Mouse (Mus musculus): ENCODE measurements around the gene Mta3. TPM values are rescaled to one million over a fixed set of nuclear protein-coding genes. Genes with fewer than 3 reads are reported as not detected.
A peak's percentile ranks its signal among the peaks of the same experiment; 100 is the strongest.

The Mta3 gene
- 1 to 10 TPM; 7.6 to 9.7 TPM for total RNA-seq (2021)
- long read RNA-seq, experiment 1, partial matches to known transcripts = 0 of 7 reads
- long read RNA-seq, experiment 1, other reads (novel, unspliced or antisense) = 3 of 7 reads
- long read RNA-seq, experiment 2, partial matches to known transcripts = 1 of 7 reads
- long read RNA-seq, experiment 2, other reads (novel, unspliced or antisense) = 4 of 7 reads

DNA sequence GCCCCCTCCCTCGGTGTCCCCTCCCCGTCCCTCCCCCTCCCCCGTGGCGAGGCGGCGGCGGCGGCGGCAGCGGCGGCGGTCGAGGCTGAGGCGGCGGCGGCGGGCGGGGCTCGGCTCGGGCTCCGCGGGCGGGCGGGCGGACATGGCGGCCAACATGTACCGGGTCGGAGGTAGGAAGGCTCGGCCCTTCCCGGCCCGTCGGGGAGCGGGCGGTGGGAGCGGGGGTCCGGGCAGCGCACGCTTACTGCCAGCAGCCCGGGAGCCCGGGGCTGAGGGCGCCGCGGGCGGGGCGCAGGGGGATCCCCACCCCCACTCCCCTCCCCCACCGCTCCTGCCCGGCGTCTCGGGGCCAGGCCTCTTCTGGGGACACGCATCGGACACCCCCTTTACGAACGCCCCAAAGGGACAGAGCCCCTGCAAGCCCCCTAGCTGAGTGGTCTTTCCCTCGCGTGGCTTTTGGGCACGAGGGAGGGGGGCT lies at the start of gene Mta3:
TSS of gene Mta3 (plus strand) at position 48 of the 478 bp plus-strand sequence.
- intact Hi-C loops (cut with DNase I) = no loop called here
- peak; percentile 59 to 60 for DNase-seq

GRCm38 (mm10) chr17:83657375-83657774 lies 48.6 kb upstream of the Mta3 start:
- intact Hi-C loops (cut with DNase I) = no loop called here
- DNase-seq = no peak

DNA sequence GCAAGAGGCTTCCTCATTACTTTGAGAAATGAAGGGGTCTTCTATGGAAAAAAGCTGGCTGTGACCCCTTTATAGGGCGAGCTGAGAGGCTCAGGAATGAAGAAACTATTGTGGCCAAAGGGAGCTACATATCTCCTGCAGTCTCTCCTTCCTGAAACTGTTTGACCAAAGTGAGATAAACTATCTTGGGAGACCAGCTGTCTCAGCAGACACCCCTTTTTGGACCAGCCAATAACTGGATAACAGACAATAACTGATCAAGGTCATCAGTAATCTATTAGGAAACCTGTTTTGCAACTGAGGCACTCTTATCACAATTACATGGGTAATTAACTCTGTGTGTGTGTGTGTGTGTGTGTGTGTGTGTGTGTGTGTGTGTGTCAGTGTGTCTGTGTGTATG lies 47.0 kb upstream of the Mta3 start:
- intact Hi-C loops (cut with DNase I) = no loop called here

DNA sequence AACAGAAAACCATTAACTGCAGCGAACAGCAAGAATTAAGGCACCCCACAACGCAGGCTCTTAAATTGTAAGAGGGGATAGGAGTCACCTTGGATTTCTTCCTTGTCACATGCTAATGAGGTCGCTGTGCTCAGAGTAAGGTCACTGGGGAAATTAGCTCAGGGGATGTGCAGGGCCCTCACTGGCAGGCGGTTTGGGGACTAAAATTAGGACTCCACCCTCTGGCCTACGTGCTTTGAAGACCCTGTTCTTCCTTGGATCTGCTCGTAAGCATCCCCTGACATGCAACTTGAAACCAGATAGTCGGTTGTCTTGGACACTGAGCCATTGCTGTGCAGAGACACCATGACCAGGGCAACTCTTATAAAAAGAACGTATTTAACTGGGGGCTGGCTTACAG lies 41.2 kb upstream of the Mta3 start:
- intact Hi-C loops (cut with DNase I) = no loop called here
- no peak for DNase-seq

More for the DNA sequence above, 47.0 kb upstream of the Mta3 start:
- no peak for DNase-seq

DNA sequence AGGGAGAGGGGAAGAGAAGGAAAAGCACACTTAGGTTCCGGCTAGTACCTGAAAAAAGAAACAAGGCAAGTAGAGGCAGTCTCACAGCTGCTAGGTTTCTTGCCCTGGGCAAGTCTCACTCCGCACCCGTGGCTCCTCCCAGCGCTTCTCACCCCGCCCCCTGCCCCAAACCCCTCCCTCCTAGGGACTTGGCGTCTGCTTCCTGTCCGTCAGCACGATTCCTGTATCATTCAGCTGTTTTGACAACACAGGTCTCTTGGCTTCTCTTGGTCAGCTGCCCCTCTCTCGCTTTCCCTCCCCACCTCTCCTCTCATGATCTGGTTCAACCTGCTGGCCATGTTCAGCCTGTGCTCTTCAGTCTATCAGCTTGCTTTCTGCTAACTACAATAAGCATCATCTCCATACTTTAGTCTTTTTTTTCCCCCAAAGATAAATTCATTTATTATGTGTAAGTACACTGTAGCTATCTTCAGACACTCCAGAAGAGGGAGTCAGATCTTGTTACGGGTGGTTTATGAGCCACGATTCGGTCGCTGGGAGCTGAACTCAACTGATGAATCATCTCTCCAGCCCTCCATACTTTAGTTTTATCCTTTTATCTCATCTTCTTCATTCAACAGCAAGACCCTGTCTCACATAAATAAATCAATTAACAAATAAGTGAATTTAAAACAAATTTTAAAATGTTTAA lies 39.2 kb upstream of the Mta3 start:
- intact Hi-C loops (cut with DNase I) = no loop called here
- DNase-seq = no peak

GRCm38 (mm10) chr17:83667934-83668690 lies 37.9 kb upstream of the Mta3 start:
- intact Hi-C loops (cut with DNase I) = no loop called here

DNA sequence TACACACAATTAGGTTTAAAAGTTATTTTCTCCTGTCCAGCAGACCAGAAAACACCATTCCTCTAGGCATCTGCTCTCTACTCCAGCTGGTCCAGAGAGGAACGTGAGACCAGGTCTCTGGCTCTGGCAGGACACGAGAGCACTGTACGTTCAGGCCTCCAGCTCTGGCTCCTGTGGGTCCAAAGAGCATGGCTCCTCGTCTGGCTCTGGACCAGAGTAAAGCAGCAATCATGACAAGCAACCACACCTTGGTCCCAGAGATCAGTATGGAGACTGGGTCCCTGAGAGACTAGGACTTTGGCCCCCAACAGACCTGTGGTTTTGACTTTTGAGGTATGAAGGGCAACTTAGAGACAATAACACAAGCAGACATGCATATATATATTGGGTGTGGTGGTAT lies 33.3 kb upstream of the Mta3 start:
- intact Hi-C loops (cut with DNase I) = no loop called here
- no peak for DNase-seq

More at GRCm38 (mm10) chr17:83667934-83668690, 37.9 kb upstream of the Mta3 start:
- DNase-seq = no peak

GRCm38 (mm10) chr17:83677370-83677769 lies 28.6 kb upstream of the Mta3 start:
- intact Hi-C loops (cut with DNase I) = no loop called here

DNA sequence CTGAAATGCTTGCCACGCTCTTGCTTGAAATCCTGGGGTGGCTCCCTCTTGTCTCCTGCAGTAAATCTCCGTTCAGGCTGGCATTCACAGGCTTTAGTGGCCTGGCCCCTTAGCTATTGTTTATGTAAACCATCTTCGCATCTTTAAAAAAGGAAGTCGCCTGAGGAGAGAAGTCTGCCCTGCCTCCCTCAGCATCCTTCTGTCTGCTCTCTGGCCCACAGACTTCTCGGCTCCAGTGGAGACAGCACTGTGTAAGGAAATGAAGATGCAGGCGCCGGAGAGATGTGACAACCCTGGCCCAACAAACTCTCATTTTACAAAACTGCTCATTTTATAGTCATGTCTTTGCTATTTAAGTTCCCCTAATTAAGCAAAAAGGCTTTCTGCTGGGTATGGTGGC lies 24.0 kb upstream of the Mta3 start:
- DNase-seq = no peak
- intact Hi-C loops (cut with DNase I) = no loop called here

More at GRCm38 (mm10) chr17:83677370-83677769, 28.6 kb upstream of the Mta3 start:
- no peak for DNase-seq

DNA sequence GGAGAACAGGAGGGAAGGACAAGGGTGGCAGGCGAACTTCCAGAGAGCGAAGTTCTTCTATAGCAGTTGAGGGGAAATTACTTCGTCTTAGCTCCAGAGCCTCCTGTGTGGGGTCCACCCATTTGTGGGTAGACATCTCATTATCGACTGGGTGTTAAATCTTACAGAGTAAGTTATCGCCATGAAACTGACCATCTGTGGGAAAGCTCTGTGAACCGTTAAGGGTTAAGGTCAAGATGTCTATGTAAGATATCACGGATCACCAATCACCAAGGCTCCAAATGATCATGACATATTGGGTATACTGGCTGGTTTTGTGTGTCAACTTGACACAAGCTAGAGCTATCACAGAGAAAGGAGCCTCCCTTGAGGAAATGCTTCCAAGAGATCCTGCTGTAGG lies 21.5 kb upstream of the Mta3 start:
- intact Hi-C loops (cut with DNase I) = no loop called here
- no peak for DNase-seq

DNA sequence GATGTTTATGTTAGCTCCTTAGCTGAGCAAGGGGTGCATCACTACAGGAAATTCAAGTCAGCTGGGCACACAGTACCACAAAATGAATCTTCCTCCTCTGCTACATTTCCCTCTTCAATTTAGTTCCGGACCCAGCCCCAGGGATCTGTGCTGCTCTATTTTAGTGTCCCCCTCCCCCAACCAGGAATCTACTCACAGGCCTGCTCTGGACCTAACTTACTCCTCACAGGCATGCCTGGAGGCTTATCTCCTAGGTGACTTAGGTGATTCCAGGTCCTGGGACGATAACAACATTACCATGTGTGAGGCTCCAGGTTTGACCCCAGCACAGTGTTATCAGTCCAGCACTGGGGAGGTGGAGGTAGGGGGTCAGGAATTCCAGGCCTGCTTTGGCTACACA lies 15.5 kb upstream of the Mta3 start:
- intact Hi-C loops (cut with DNase I) = no loop called here
- no peak for DNase-seq

- intact Hi-C loops (cut with DNase I) = no loop called here
- DNase-seq = no peak
These were observed 14.6 kb upstream of the Mta3 start for GRCm38 (mm10) chr17:83691379-83691778.

DNA sequence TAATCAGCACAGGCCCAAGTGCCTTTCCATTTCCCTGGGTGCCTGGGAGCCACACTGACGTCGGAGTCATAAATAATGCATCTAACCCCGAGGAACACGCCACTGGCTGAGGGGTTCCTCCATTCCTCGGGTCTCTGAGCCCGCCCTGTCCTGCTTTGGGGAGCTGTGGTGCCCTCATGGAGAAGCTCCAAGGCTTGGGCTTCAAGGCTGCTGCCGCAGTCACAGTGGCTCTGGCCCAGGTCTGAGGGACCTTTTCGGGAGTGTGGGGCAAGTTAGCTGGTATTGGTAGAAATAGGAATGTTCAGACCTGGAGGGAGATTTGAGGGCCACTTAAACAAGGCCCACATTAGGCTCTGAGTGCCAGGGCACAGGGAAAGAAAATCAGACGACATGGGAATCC lies 12.0 kb upstream of the Mta3 start:
- intact Hi-C loops (cut with DNase I) = no loop called here
- DNase-seq = no peak

DNA sequence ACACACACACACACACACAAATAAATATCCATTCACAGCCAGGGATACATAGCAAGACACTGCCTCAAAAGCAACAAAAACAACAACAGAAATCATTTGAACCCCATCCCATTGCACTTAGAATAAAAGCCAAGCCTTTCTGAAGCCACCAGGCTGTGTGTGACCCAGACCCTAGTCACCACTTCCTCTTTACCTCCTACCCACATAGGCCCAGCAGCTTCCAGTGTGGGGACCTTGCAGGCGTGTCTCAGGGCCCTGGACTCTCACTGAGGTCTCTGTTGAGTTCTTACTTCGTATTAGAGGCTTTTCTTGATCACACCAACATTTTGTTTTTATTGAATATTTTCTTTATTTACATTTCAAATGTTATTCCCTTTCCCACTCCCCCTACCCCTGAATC lies 10.2 kb upstream of the Mta3 start:
- DNase-seq = no peak
- intact Hi-C loops (cut with DNase I) = no loop called here

GRCm38 (mm10) chr17:83699062-83699724 lies 6.8 kb upstream of the Mta3 start:
- DNase-seq = no peak
- intact Hi-C loops (cut with DNase I) = no loop called here

GRCm38 (mm10) chr17:83700125-83700524 lies 5.8 kb upstream of the Mta3 start:
- DNase-seq = no peak
- intact Hi-C loops (cut with DNase I) = no loop called here

- DNase-seq = no peak
- intact Hi-C loops (cut with DNase I) = no loop called here
These were observed 1.5 kb upstream of the Mta3 start for GRCm38 (mm10) chr17:83704469-83704868.

GRCm38 (mm10) chr17:83705352-83706115 lies 429 bp upstream of the Mta3 start:
- intact Hi-C loops (cut with DNase I) = no loop called here
- DNase-seq = peak; percentile 17 to 45

GRCm38 (mm10) chr17:83706594-83707126 lies 697 bp downstream of the Mta3 start:
- intact Hi-C loops (cut with DNase I) = no loop called here

DNA sequence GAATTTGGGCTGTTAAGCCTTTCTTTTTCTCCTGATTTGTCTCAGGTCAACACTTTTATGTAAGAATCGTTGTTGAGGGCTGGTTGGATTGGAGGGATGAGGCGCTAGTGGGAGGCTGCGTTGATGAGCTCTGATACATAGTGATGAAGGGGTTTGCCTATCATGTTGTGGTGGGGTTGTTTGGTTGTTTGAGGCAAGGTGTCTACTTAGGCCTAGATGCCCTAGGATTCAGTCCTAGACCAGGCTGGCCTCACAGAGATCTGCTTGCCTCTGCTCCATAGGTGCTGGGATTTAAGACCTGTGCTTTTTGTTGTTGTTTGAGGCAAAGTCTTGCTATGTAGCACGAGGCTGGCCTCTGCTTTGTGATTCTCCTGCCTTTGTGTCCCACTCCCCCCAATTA lies 1.4 kb downstream of the Mta3 start:
- no peak for DNase-seq
- intact Hi-C loops (cut with DNase I) = no loop called here

More at GRCm38 (mm10) chr17:83706594-83707126, 697 bp downstream of the Mta3 start:
- peak in 1 of 2 experiments; percentile 26 for DNase-seq
